Comparison of ENCODE assay signal across 28 mouse cellular contexts in genomic region chr3:86385047-86385446, GRCm38 (mm10).
"Had no signal": no experiment of that assay in that cellular context is flagged by ENCODE, and none has a peak within 500 bp of the region (broad histone marks: within the 10 kb centered on the region; RNA-seq: fewer than 3 reads in every experiment).

No protein-coding gene starts in this region.

- H3K36me3 ChIP-seq: embryonic facial prominence, embryonic 10.5 days; embryonic facial prominence, embryonic 12.5 days; embryonic facial prominence, embryonic 13.5 days; embryonic facial prominence, embryonic 15.5 days; forebrain, embryonic 10.5 days; forebrain, embryonic 12.5 days; forebrain, embryonic 15.5 days had no signal

- H3K4me2 ChIP-seq: embryonic facial prominence, embryonic 12.5 days; embryonic facial prominence, embryonic 13.5 days; embryonic facial prominence, embryonic 15.5 days; forebrain, embryonic 12.5 days; forebrain, embryonic 13.5 days; forebrain, embryonic 15.5 days had no signal

- ATAC-seq: forebrain, embryonic 13.5 days; forebrain, embryonic 14.5 days; forebrain, embryonic 15.5 days; forebrain, embryonic 16.5 days; forebrain, postnatal 0 days had no signal

- H3K9me3 ChIP-seq: embryonic facial prominence, embryonic 10.5 days; embryonic facial prominence, embryonic 12.5 days; embryonic facial prominence, embryonic 13.5 days; embryonic facial prominence, embryonic 15.5 days; forebrain, embryonic 10.5 days; forebrain, embryonic 12.5 days; forebrain, embryonic 13.5 days; forebrain, embryonic 15.5 days had no signal

- H3K27me3 ChIP-seq: embryonic facial prominence, embryonic 12.5 days; embryonic facial prominence, embryonic 13.5 days; embryonic facial prominence, embryonic 15.5 days; forebrain, embryonic 12.5 days; forebrain, embryonic 13.5 days; forebrain, embryonic 15.5 days had no signal

- H3K4me3 ChIP-seq: embryonic facial prominence, embryonic 10.5 days; embryonic facial prominence, embryonic 12.5 days; embryonic facial prominence, embryonic 13.5 days; embryonic facial prominence, embryonic 15.5 days; erythroblast, embryonic 14.5 days; forebrain, embryonic 10.5 days; forebrain, embryonic 12.5 days; forebrain, embryonic 13.5 days; forebrain, embryonic 15.5 days; gastrocnemius, adult 2 months; heart, adult 2 months had no signal

- DNase-seq: cerebellum, adult 8-10 months; cerebellum, adult 9-10 months; cerebellum, adult 9-11 months; cerebellum, postnatal 10 days; cerebellum, postnatal 14 days; cerebellum, postnatal 25 days; cerebellum, postnatal 36 days; embryo, embryonic 11 days; forebrain, postnatal 0 days; gastrocnemius, adult 2 months; gastrocnemius, postnatal 10 days; gastrocnemius, postnatal 14 days; gastrocnemius, postnatal 25 days; gastrocnemius, postnatal 36 days; heart, adult 11 months; heart, adult 18-20 months; heart, adult 2 months had no signal

- H3K27ac ChIP-seq: embryonic facial prominence, embryonic 10.5 days; embryonic facial prominence, embryonic 12.5 days; embryonic facial prominence, embryonic 13.5 days; embryonic facial prominence, embryonic 15.5 days; forebrain, embryonic 10.5 days; forebrain, embryonic 12.5 days; forebrain, embryonic 13.5 days; forebrain, embryonic 15.5 days; gastrocnemius, adult 2 months; heart, adult 2 months had no signal

- H3K9ac ChIP-seq: embryonic facial prominence, embryonic 12.5 days; embryonic facial prominence, embryonic 13.5 days; embryonic facial prominence, embryonic 15.5 days; forebrain, embryonic 12.5 days; forebrain, embryonic 13.5 days; forebrain, embryonic 15.5 days; forebrain, postnatal 0 days had no signal

- H3K4me1 ChIP-seq: embryonic facial prominence, embryonic 12.5 days; embryonic facial prominence, embryonic 13.5 days; embryonic facial prominence, embryonic 15.5 days; forebrain, embryonic 12.5 days; forebrain, embryonic 13.5 days; forebrain, embryonic 15.5 days had no signal
